Mouse (Mus musculus) CD4-positive, CD25-positive, alpha-beta regulatory T cell (primary cell): Measurements from ENCODE around the gene Aicda. TPM values are rescaled to one million over a fixed set of nuclear protein-coding genes. Genes with fewer than 3 reads are reported as not detected.

Source experiments
- polyA plus RNA-seq: library from polyadenylated mRNA; unstranded; fragments of 100-300 nt; shearing (Covaris generic); gene quantifications from one replicate; pipeline ENCODE4 v1.2.1, GENCODE M21; 2017

Gene Aicda
- polyA plus RNA-seq, result 0.26 TPM

GRCm38 (mm10) chr6:122553606-122554005 is at the start of gene Aicda:
Aicda (plus strand) TSS chr6:122553801.

GRCm38 (mm10) chr6:122505545-122505944 is 48.1 kb upstream of the Aicda start, which contains the start of gene Mfap5:
Mfap5 (plus strand) TSS chr6:122505845.

GRCm38 (mm10) chr6:122602242-122602991 is 48.8 kb downstream of the Aicda start, which contains the start of gene Apobec1:
Apobec1 (minus strand) TSS chr6:122602444.

GRCm38 (mm10) chr6:122609771-122610170 is 56.2 kb downstream of the Aicda start, which contains the start of gene Gdf3:
Gdf3 (minus strand) TSS chr6:122610087.

Other genes with a start within 250 kb of the Aicda start
- gene M6pr, start 245.1 kb upstream of the Aicda start, polyA plus RNA-seq, result 211 TPM
- gene Phc1, start 213.2 kb upstream of the Aicda start, polyA plus RNA-seq, result 14.1 TPM
- 0.06 TPM for gene Rimklb, start 55.0 kb upstream of the Aicda start, polyA plus RNA-seq
- gene Mfap5, start 48.0 kb upstream of the Aicda start, polyA plus RNA-seq, result not detected
- gene Apobec1, start 48.6 kb downstream of the Aicda start, polyA plus RNA-seq, result 17.6 TPM
- not detected for gene Gdf3, start 56.3 kb downstream of the Aicda start, polyA plus RNA-seq
- gene Dppa3, start 72.6 kb downstream of the Aicda start, polyA plus RNA-seq, result not detected
- gene Nanog, start 153.7 kb downstream of the Aicda start, polyA plus RNA-seq, result not detected
- gene Slc2a3, start 247.8 kb downstream of the Aicda start, polyA plus RNA-seq, result 95.4 TPM